Mouse (Mus musculus) adrenal gland, postnatal 10 days (tissue): Measurements from ENCODE around the gene Hspa14. TPM values are rescaled to one million over a fixed set of nuclear protein-coding genes. Genes with fewer than 3 reads are reported as not detected.

Experiments
- DNase-seq: peaks from one replicate; pipeline ENCODE4 v3.0.0; 2021; ENCODE audit warnings: mixed read lengths
- long read RNA-seq, 2 experiments: library from polyadenylated mRNA; stranded (forward); transcript quantifications; one replicate each; pipeline ENCODE4 v2.0.0; 2021
- total RNA-seq, 2 experiments: library from RNA; stranded (reverse); gene quantifications; 2 replicates each; pipeline ENCODE4 v1.2.3; 2021

Hspa14 gene
- total RNA-seq: 10 to 100 TPM; 38.9 to 50.3 TPM
- long read RNA-seq, experiment 1, transcript Hspa14-201 (14 exons, 1,795 nt): major isoform, 58 of 67 reads
- long read RNA-seq, experiment 1, partial matches to known transcripts: 4 of 67 reads
- long read RNA-seq, experiment 1, other reads (novel, unspliced or antisense): 5 of 67 reads
- long read RNA-seq, experiment 2, transcript Hspa14-201 (14 exons, 1,795 nt): major isoform, 19 of 24 reads
- long read RNA-seq, experiment 2, partial matches to known transcripts: 2 of 24 reads
- long read RNA-seq, experiment 2, other reads (novel, unspliced or antisense): 3 of 24 reads

DNA sequence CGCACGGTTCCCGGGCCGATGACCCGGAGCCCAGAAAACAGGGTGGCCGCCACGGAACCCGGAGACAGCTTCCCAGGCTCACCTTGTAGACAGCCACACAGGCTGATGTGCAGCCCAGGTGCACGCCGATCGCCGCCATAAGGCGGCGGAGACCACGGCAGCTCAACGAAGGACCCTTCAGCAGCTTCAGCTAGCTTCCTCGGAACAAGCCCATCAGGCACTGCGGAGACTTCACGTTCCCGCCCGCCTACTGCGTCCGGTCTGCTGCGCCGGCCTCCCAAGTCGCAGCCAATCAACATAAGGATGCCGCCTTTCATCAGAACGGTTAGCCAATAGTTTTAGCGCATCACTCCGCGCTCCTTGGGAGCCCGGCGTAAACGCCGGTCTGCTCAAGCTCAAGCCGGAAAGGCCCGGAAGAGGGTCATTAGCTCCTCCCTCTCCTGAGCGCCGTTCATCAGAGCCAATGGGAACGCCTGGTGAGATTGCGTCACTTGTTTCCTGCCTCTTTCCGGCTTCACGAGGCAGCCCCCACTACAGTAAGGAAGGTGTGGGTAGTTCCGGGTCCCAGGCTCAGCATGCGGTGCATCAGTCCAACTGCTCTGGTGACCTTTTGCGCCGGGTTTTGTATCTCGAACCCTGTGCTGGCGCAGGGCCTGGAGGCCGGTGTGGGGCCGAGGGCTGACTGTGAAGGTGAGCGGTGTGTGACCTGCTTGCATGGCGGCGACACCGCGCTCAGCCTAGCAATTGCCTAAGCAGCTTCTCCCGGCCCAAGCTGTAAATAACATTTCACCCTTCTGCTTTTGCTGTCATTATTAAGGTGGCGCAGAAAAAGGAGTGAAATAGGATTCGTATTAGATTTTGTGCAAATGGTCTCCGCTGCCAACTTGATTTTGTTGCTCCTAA is at the start of gene Hspa14, which contains the start of the genes Gm45902 and Cdnf:
Gene Hspa14, minus strand, starts transcription at position 263 of the 903 bp plus-strand sequence.
Gene Gm45902, minus strand, starts transcription at position 239 of the 903 bp plus-strand sequence.
Gene Cdnf, plus strand, starts transcription at position 479 of the 903 bp plus-strand sequence.
- peak; percentile 95 for DNase-seq

DNA sequence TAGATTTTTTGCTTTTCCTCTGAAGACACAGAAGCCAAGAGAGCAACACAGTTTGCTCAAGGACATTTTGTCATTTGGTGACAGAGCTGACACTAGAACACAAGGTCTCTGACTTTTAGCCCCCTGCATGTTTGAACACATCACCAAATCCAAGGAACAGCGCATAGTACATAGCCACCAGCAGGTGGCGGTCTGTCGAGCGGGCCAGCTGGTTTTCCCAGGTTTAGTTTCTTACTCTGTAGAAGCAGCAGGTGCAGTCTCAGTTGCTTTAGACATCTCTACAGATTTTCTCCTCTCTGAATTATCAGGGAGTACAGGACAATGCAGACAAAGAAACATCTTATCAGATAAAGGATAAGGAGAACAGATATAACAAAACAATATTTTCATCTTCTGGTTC is 34.0 kb upstream of the Hspa14 start:
- peak; percentile 69 for DNase-seq

DNA sequence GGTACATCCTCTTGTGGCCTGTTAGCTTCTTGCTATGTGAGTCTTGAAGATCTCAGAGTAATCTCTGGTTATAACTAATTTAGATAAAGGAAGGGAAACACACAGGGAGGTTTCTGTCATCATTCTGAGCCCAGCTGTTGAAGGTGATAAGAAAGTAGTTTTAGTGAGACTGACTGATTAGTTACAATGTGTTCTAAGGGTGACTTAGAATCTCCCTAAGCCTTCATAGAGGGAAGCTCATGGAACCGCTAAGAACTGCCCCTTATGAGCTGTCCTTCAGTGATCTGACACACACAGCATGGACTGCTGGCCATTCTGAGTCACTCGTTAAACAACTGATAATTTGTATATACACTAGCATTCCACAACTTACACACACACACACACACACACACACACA is 33.4 kb upstream of the Hspa14 start:
- no peak for DNase-seq

DNA sequence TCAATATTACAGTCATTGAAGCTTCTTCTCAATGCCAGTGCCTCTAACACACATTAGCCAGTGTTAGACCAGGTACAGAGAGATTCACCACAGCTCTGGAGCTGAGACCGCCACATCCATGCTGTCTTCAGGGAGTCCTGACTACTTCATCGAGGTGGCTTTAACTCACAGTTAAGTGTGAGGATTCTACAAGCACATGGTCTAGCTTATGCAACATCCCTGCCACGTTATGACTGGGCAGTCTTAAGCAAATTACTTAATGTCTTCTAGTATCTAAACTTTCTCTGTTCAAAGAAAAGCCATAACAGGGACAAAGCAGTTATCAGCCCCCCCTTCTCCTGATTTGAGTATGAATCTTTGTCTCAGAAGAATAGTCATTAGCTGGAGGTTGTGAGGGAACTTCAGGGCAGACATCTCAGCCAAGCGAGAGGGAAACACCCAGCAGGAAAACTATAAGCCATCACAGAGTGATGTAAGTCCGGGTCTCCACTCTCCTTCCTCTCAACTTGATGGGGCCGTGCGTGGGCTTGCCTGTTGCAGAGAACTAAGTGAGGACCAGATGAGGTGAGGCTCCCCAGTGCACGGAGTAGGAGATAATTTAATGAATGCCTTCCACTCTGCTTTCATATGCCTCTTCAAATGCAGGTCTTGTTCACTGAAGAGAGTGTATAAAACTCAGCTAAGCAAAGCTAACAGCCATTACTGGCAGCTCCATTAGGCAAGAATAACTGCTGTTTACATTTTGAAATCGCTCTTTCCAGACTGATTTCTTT is 28.9 kb upstream of the Hspa14 start:
- DNase-seq: no peak

DNA sequence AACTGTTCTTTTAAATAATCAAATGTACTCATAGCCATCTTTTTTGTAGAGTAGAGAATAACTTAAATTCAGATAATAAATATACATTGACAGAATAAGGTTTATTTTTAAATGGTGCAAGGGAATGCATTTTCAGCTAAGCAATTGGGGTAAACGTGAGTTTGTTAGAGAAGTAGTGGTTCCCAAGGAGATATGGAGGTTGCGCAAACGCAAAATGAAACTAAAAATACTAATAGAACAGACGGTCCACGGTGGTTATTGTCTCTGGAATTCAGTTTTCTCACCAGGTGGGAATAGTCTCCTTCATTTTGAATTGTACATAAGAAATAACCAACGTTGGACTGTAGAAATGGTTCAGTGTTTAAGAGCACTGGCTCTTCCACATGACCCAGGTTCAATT is 13.7 kb upstream of the Hspa14 start:
- DNase-seq: no peak

DNA sequence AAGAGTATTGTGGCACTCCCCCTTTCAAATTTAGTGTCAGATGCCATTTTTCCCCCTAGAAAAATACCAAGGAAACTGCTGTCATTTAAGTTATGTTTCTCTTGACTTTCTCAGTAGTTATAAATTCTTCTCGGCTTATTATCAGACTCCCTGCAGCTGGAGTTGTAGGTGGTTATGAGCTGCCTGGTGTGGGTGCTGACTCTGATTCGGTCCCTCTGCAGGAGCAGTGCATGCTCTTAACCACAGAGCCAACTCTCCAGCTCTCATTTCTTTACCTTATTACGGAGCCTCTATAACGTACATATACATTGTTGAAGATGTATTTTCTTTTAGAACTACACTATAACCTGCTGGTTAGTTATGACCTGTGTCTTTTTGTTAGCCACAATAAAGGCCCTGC is 9.9 kb upstream of the Hspa14 start:
- DNase-seq: no peak

DNA sequence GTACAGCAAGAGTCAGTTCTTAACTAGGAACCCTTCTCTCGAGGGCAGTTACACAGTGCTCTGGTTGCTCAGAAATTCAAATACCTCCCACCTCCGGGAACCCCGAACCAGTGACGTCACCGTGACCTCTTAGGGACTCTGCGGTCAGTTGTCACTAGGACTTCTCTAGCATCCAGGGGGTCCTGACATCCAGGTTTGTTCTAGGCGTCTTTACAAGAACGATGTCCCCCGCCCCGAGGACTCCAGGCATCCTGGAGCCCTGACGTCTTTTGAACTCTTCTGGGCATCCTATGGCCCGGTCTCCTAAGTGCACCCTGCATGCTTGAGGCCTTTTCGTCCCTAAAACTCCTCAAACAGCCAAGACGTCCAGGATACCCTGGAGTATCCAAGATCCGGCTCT is 538 bp downstream of the Hspa14 start:
- no peak for DNase-seq

DNA sequence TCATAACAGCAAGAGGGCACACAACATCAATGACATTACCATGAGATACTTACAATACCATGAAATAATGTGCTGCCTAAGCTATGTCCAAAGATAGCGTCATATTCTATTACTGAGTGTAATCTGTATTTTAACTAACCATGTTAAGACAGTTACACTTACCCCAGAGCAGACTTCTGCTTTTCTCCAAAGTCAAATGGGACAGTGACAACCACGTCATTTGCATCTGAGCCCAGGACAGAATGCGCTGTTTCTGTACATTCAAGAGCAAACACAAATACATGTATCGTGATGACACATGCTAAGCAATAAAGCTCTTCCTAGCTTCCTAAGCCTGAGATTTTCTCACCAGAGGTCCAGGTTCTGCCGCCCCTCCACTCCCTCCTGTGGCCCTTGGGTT is 11.7 kb downstream of the Hspa14 start:
- DNase-seq: no peak

DNA sequence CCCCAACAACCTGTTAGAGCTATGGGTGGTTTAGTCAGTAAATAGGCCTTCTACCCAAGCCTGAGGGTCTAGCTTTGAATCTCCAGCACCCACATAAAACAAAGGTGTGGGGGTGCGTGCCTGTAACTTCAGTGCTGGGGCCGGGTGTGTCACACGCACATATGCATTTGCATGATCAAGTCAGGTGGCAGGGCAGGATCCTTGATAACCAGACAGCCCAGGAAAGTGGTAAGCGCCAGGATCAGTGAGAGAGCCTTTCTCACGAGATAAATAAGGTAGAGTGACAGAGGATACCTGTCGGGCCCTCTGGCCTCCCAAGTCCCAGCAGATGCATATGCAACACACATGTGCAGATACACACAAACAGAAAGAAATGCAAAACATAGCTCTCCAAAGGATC is 13.1 kb downstream of the Hspa14 start:
- DNase-seq: no peak

DNA sequence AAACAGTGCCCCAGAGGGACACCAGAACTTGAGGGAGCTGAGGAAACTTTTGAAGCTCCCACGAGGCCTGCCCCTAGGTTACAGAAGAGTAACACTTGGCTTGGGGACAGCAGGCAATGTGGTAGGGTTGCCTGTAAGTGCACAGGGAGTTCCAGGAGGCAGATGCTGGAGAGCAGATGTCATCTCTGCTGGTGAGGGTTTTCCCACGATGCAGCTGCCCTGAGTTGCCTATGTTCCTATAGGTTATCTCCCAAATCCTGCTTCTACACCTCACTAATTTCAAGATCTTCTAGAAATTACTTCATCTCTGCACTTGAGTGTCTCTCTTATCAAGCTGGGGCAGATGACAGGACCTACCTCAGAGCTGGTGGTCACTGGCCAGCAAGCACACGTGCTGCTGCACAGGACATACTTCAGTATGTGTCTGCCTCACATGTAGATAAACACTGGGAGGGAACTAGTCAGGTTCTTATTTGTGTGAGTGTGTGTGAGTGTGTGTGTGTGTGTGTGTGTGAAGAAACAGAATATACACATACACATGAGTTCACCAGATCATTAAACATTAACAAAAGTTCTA is 18.7 kb downstream of the Hspa14 start:
- DNase-seq: peak; percentile 11

DNA sequence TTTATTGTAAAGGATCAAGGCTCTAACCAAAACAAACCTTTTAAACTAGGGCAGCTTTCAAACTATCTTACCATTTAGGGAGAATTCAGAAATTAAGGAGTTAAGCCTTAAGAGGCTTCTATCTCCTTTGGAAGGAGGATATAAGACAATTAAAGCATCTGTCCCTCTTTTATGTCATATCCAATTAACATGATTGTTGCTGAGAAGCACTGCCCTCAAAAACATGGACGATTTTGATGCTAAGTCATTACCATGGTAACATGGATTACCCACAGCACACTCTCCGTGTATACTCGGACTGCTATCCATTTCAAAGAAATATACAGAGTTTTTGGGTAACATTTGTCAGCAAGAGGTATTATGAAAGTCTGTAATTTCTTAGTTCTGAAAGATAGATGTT is 22.8 kb downstream of the Hspa14 start:
- no peak for DNase-seq

DNA sequence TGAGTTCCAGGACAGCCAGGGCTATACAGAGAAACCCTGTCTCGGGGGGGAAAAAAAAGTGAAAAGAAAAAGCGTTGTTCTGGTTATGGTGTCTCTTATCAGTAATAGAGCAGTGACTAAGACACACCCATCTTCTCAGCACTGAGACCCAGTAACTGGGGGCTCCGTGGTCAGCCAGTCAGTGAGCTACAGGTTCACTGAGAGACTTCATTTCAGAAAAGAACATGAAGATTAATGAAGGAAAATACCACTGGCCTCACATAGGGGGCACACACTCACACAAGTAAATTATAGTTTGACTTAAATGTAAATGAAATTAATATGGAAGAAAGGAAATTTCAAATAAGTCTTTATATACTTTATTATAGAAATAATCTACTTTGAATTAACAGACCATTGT is 32.4 kb downstream of the Hspa14 start:
- DNase-seq: no peak

DNA sequence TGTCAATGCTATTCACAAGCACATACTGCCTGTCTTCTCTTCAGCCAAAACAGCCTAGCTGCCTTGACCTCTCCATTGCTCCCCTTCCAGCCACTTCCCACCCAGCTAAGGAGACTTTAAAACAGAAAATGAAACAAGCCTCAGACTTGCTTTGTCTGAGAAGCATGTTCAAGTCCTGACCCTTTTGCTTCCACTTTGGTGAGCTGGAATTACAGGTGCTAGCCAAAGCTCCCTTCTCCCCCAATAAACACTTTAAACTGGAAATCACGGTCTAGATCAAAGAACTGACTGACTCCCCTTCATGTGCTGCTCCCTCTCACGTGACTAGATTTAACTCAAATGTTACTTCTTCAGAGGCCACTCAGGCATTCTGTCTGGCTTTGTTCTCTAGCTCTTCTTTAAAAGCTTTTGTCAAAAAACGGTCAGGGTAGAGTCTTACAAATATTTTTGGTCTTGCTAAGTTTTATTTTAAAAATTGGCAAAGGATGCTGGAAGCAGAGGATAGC is 36.8 kb downstream of the Hspa14 start:
- no peak for DNase-seq

DNA sequence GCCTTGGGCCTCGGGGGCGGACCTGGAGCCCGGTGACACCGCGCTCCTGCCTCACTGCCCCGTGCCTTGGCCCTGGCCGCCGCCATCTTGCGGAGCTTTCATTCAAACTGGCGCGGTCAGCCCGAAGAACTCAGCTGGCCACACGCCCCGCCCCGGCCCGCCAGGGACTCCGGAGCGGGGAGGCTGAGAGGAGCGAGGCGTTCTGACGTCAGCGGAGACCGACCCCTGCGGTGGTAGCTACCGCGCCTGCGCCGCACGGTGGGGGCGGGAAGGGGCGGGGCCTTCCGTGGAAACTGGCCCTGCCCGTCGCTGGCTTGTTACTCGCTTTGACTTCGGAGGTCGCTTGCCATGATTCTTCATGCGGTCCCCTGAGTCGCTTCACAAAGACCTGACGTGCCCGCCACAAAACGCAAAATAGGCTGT is 37.7 kb downstream of the Hspa14 start, which contains the start of gene Suv39h2:
Gene Suv39h2, minus strand, starts transcription at position 171 of the 423 bp plus-strand sequence.
- peak; percentile 99 for DNase-seq

DNA sequence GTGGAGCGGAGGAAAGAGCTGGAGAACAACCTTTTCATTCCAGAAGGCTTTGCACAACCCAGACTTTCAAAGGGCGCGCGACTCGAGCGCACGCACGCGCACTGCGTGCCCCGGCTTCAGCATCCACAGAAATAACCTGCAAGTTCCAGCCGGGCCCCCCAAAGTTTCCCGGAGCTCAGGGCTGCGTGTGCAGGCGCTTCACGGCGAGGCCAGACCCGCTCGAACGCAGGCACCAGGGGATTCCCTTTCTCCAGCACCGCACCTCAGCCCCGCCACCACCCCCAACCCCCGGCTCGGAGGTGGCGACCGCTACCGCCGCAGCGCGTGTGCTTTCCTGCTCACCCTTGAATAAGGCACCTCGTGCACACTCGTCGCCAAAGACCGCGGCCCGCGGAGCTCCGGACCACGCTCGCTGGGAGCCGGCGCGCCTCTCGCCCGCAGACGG is 38.2 kb downstream of the Hspa14 start:
- peak; percentile 78 for DNase-seq

DNA sequence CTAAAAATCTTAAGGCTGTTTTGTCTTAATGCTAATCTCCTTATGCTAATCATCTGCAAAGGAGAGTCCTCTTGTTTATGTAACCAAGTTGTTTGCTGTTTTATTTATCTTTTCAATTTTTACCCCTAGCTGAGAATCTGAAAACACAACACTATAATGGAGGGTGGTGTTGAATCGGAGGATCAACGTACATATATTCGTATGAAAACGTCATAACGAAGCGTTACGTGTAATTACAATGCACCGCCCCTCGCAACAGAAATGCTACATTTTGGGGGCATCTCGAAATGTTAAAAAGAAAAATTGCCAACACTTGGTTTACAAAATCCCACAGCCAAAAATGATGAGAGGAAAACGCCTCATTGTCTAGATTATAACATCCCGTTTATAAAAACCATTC is 38.7 kb downstream of the Hspa14 start:
- DNase-seq: no peak

DNA sequence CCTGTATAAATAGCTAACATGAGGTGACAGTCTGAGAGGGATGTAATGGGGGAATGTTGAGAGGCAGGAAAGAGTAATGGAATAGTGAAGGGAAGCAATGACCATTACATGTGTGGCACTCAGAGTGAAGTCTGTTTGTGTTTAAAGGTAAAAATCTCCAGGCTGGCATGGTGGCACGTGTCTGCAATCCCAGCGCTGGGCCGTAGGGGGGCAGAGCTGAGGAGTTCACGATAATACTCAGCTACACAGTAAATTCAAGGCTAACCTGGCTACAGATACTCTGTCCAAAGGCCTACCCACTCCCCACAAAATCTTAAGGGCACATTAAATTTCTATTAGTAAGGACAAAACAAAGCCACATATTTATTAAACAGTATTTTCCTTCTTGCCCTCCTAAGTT is 56.0 kb downstream of the Hspa14 start:
- DNase-seq: no peak

DNA sequence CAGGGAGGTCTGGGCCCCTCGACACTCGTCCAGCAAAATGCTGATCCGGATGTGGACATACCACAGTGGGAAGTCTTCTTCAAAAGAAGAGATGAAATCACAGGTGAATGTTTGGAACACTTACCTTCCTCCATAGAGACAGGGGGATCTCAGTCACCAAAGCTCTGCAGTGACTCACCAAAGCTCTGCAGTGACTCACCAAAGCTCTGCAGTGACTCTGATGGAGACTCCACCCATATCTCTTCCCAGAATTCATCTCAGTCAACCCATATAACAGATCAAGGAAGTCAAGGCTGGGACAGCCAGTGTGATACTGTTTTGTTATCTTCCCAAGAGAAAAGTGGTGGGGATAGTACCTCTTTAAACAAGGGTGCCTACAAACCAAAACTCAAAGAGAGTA is 59.5 kb downstream of the Hspa14 start:
- DNase-seq: no peak

DNA sequence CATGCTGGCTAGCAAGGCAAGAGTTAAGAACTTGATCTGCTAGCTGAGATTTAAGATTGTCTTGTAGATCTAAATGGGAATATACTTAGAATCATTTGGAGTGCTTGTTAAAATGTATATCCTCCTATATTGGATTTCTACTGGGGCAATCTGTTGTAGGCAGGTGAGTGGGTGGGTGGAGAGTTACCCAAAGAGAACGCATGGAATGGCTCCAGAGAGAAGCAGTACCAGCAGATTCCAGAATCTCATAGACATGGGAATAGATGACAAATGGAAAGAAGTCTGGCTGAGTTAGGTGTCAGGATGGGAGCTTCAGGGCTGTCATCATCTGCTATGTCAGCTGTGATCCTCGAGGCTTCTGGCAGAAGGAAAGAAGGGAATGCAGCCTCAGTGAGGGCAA is 63.2 kb downstream of the Hspa14 start:
- no peak for DNase-seq

DNA sequence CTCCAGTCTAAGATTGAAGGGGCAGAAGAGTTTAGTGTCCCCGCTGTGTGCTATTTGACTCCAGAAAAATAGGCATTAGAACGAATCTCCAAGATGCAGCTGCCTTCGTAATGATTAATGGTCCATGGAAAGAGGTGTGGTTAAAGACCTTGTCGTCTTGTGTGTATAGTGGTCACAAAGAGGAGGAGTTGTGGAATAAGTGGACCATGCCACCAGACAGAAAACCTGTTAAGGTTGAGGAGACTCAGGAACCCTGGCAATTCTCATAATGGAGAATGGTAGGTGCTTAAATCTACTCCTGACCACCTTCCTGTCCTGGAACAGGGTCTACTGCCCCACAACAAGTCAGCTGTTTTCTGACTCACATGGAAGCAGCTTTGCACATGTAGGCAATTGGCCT is 66.6 kb downstream of the Hspa14 start:
- DNase-seq: no peak

DNA sequence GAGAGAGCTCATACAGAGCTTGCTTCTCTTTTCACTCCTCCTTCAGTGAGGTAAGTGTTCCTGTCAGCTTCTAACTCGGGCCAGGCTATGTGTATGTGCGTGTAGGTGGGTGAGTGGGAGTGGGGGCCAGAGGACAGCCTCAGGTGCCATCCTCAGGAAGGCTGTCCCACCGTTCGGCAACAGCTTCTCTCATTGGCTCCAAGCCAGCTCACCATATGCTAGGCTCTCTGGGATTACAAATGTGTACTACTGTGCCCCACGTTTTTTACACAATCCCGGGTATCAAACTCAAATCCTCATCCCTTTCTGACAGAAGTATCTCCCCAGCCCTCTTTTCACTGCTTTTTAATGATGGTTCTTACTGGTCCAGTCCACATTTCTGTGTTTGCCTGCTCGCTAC is 68.4 kb downstream of the Hspa14 start:
- no peak for DNase-seq
